Mouse (Mus musculus) lung, adult 2 months (tissue): ENCODE results near the gene Acss1.

Experiments
- CTCF ChIP-seq: fragments of 200-500 bp; IDR thresholded peaks from 2 replicates; pipeline ENCODE4 v1.5.1; 2011; ENCODE audit warnings: mild to moderate bottlenecking, low read length, control low read depth; ENCODE audit not compliant: insufficient read depth
- POLR2A ChIP-seq: fragments of 200-500 bp; IDR thresholded peaks from 2 replicates; pipeline ENCODE4 v1.6.1; 2011; ENCODE audit warnings: low read depth, mild to moderate bottlenecking, control low read depth, low read length, borderline replicate concordance; ENCODE audit errors: extremely low read depth

GRCm38 (mm10) chr2:150681581-150681980, 13.3 kb upstream of the Acss1 start:
- TF ChIP-seq POLR2A (no peak), CTCF (no peak)
